Mouse (Mus musculus) left cerebral cortex, postnatal 36 days (tissue): ENCODE measurements around the gene Deaf1. TPM values are rescaled to one million over a fixed set of nuclear protein-coding genes. Genes with fewer than 3 reads are reported as not detected.

Source experiments
- DNase-seq, 2 experiments: peaks; one replicate each; pipeline ENCODE4 v3.0.0; 2021 to 2022; ENCODE audit warnings: low spot score in 2 of 2, mixed read lengths in 1 of 2
- intact Hi-C: fragments of 180-260 bp; cut with DNase I; formaldehyde crosslinking; loops from one replicate; pipeline ENCODE4 v1.15.1; 2025
- total RNA-seq, 2 experiments: library from RNA; stranded (reverse); gene quantifications; 2 replicates each; pipeline ENCODE4 v1.2.3; 2021

Gene Deaf1
- total RNA-seq, 2 experiments from 2014 or later = 67.3 to 72.5 TPM

DNA sequence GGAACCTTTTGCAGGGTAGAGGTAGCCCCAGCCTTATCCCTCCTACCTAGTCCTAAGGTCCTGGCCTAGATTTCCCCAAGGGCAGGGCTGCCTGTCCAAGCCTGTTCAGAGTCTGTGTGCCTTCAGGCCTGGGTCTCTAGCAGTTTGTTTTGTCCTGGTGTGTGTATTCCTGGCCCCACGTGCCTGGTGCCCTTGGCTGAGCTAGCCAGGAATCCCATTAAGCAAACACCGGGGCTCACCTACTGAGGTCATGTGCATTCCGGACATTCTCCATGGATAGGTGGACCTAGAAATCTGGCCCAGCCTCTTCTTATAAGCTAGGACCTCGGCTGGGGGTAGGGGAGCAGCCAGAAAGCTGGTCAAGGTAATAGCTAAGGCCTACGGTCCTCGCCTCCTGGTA is 13.0 kb upstream of the Deaf1 start:
- DNase-seq = no peak
- intact Hi-C loops = no loop called here

DNA sequence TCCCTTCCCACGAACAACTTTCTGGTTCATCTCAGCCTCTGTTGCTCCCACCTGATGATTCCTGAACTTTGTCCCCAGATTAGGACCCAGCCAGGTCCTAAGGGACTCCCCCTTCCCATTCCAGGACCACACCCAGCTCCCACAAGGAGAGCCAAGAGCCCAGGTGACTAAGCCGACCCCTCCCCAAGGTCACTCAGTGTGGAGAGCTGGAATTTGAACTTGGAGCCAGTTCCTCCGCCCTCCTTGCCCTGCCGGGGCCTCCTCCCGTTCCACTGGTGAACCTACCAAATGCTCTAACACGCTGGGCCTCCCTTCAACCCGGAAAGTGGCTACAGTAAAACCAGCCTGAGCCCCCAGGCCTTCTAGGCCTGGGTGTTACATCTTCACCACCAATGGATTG is 12.5 kb upstream of the Deaf1 start:
- intact Hi-C loops = no loop called here
- no peak for DNase-seq

DNA sequence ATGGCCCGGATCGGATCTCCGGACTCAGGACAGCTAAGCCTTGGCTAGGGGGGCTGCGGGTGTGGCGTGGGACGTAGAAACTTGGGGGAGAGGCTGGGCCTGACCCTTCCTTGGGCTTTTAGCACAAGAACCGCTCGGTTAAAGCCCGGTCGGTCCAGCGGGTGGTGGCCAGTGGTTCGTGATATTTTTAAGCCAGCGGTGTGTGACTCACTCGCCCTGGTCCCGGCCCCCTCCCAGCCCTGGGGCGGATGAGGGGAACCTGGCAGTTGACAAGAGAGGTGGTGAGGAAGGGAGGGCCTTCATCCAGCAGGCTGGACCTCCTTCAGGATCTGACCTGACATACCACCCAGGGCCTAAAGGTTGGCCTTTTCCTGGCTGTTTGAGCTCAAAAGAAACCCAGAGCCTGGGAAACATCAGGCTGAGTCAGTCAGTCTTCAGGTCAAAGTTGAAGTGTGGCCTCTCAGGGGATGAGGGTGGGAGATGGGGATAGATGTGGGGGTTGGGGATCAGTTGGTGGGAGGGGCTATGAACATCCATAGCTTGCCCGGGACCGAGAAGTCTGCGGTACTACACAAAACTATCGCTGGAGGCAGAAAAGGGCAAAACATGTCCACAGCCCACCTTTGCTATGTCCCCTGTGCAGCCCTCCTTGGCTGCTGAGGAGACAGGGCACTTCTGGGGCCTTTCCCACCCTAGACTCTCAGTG is 11.9 kb upstream of the Deaf1 start:
- intact Hi-C loops = no loop called here
- no peak for DNase-seq

DNA sequence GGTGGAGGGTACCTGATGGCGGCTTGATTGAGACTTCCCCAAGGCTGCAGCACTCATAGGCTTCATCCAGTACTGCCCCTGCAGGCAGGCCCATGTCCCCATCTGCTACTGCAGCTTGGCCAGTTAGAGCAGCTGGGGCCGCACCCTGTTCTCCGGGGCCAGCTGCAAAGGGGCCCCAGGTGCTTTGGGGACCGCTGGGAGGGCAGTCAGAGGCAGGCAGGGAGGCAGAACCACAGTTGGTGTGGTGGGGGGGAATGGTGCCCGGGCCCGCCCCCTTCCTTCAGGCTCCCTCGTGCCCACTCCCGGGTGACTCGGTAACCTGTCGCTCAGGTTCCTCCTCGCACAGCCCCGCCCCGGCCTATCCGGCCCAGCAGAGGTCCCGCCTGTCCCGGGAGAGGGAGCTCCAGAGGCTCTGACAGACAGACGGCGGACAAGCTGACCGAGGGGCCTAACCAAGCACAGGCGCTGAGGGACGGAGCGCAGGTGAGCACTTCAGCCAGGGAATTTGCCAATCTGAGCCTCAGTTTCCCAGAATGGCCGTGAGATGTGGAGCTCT is 11.2 kb upstream of the Deaf1 start, which contains the start of gene Eps8l2:
Eps8l2 (plus strand) TSS at position 305 of the 556 bp plus-strand sequence.
- intact Hi-C loops = no loop called here
- no peak for DNase-seq

DNA sequence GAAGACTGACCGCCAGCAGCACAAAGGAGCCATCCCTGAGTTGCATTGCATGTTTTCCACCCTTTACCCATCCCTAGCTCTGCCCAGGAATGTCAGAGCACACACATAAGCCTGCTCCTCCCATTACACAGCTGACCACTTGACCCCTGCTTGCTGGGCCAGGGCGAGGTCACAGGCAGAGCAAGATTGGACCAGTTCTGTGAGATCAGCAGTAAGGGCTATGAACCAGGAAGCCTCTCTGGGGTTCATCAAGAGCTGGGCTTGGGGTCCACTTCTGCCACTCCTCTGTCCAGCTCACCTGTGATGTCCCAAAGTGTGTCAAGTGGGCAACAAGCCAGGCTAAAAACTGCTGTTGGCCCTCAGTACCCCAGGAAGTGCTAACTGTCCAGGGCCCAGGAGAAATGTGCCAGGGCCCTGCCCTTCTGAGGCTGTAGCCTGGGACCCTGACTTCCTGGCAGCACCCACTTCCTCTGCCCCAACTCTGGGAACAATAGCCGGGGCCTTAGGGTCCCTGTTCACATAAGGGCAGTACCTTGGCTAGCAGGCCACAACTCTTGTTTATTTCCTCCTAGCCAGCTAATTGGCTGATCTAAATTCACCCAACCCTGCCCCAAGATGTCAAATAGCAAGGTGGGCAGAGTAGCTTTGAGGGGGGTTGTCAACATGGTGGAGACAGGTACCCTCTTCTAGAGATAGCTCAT is 10.4 kb upstream of the Deaf1 start:
- intact Hi-C loops = no loop called here
- no peak for DNase-seq

DNA sequence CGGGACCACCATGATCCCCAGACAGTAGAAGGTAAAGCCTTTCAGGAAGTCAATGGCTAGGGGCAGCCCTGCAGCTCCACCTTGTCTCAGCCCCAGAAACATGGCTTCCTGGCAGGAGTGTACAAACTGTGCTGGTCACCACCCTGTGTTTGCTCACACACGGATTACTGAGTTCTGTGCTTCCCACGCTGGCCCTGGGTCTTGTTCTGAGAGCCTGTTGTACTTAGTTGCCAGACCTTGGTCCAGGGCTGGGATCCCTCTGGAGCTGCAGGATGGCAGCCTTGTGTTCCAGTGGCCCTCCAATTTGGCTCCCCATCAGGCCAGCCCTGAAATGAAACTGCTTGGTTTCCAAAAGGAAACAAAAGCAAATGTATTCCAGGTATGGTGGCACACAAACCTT is 8.8 kb upstream of the Deaf1 start:
- no peak for DNase-seq
- intact Hi-C loops = no loop called here

DNA sequence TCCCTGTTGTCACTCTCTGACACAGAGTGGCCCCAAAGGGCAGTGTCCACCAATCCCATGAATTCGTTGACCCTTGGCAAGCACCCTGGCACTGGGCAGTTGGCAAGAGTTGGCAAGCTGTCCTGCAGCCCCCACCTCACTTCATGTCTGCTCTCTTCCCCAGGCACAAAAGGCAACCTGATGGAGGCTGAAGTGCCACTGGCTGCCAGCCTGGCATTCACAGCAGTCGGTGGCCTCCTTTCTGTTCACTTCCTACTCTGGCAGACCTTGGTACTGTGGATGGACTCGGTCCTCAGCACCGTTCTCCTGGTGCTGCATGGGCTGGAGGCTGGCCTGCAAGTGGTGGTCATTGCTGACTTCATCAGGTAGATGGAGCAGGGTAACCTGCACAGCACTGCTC is 8.2 kb upstream of the Deaf1 start:
- DNase-seq = peak in 1 of 2 experiments; percentile 16
- intact Hi-C loops = no loop called here

DNA sequence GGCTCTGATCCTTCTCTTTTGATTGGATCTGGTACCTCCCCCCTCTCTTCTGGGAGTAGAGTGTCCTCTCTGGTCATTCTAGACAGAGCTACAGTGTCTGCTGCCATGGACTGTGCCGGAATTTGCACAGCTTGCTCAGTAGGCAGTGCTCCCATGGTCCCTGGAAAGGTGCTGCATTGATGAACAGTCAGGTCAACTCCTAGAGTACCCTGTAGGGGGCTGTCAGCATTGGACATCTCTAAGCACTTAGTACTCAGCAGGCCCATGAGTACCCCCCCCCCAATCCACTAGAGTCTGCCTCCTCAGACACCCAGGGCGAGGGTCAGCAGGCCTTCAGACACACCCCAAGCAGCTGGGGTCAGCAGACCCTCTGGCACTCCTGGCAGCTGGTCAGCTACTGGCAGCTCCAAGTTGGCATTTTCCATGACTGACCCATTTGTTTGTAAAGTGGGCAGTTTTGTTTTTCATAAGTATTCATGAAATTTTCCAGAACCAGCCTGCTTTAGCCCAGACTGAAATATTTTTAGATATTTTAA is 7.6 kb upstream of the Deaf1 start:
- intact Hi-C loops = no loop called here
- DNase-seq = no peak

DNA sequence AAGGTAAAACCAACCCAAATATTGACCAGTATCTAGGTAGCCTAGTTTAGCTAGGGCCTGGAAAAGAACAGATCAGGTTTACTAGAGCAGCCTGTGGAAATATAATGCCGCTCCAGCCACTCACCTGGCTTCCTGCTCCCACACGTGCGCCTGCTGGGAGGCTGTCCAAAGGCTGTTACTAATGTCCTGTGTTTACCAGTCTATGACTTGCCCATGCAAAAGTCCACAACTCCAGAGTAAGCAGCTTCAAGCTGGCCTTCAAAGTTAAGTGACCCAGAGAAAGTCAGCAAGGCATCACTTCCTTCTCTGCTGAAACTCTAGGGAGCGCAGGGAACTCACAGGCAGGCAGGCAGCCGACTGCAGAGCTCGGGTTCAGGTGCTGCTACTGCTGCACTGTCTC is 4.5 kb upstream of the Deaf1 start:
- DNase-seq = no peak
- intact Hi-C loops = no loop called here

DNA sequence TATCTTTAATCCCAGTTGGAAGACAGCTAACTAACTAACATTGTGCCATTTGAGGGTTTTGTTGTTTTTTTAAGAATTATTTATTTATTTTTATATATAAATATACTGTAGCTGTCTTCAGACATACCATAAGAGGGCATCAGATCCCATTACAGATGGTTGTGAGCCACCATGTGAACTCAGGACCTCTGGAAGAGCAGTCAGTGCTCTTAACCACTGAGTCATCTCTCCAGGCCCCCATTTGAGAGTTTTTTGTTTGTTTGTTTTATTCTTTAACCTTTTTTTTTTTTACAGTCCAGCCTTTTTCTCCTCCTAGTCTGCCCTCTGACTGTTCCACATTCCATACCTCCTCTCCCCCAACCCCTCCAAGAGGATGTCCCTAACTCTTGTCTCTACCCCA is 3.2 kb upstream of the Deaf1 start:
- intact Hi-C loops = no loop called here
- no peak for DNase-seq

DNA sequence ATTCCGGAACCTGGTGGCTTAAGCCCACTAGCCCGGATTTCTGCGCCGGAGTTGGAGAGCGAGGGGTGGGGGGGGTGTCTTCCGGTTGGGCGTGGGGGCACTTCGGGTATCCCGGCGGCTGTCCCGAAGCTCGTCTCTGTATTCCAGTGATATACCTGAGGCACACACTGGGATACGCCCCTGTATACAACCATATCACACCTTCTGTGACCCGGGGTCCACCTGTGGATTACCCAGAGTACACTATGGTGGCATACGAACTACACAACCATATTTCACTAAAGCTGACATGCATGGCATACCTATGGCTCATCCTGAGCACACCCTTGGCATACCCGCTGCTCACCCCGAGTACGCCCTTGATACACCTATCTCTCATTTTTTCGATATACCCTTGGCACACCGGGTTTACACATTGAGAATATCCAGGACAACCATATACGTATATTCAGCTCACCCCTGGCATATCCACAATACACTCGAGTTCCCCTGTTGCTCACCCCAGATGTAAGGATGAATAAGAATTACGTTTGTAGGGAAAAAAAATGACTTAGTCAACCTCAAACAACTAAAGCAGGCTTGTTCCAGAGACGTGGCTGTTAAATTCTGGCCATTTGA is 992 bp upstream of the Deaf1 start:
- intact Hi-C loops = loop anchor here (5.0 kb wide), 1 partner anchor 64 kb away; the partner anchor contains the start of gene Taldo1
- DNase-seq = no peak

DNA sequence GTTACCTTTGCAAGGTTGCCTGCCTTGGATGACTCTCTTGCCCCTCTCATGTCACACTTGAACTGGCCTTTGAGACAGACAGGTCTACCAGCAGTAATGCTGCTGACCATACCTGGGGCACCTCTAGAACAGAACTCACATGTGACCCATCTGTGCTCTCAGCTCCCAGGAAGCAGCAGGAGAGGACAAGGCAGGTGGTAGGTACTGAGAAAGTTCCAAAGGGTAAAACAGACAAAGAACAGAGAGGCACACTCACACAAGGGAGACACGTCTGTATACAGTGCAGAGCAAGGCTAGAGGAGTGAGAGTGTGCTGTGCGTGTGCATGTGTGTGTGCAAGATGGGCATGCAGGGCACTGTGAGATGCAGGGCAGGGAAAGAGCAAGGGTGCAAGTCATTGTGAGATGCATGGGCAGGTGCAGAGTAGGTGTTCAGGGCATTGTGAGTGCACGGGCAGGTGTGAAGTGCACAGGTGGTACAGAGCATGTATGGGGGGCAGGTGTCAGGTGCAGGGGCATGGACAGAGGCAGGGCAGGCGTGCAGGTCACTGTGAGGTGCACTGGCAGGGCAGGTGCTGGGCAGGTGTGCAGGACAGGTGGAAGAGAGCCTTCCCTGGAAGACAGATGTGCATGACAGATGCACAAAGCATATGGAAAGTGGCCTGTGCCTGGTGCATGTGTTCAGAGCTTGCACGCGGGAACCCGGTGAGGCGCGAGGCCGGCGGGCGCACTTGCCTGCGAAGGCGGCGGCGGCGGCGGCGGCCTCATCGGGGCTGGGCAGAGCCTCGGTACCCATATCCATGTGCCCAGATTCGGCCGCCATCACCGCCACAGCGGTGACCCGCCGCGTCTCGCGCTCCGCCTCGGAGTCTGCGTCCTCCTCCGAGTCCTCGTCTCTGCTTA is 694 bp downstream of the Deaf1 start:
- DNase-seq = peak in 1 of 2 experiments; percentile 11
- intact Hi-C loops = loop anchor here (5.0 kb wide), 1 partner anchor 66 kb away; the partner anchor contains the start of gene Taldo1

DNA sequence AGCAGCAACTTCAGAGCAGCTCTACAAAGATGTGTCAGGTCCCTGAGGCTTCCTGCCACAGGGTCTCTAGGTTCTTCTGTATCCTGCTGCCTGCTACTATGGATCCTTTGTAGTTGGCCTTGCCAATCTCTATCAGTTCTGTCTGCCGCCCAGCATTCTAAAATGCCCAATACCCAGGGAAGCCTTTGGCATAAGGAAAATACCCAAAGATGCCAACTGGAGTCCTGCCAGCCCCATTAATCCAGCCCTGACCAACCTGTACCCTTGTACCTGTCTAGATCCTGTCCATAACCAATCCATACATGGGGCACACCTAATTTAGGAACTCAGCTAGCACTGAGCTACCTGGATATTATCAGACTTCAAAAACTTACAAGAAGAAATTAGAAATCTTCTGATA is 2.8 kb downstream of the Deaf1 start:
- intact Hi-C loops = loop anchor here (5.0 kb wide), 1 partner anchor 68 kb away; the partner anchor contains the start of gene Taldo1
- DNase-seq = no peak

DNA sequence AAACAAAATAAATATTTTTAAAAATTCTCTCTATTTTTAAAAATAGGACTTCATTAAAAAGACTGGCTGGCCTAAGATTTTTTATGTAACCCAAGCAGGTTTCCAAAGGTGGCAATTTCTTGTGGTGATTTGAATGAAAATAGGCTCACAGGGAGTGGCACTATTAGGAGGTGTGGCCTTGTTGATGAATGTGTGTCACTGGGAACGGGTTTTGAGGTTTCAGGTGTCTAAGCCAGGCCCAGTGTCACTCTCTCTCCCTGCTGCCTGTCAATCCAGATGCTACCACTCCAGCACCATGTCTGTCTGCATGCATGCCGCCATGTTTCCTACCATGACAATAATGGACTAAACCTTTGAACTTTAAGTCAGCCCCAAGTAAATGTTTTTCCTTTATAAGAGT is 8.0 kb downstream of the Deaf1 start:
- no peak for DNase-seq
- intact Hi-C loops = no loop called here

DNA sequence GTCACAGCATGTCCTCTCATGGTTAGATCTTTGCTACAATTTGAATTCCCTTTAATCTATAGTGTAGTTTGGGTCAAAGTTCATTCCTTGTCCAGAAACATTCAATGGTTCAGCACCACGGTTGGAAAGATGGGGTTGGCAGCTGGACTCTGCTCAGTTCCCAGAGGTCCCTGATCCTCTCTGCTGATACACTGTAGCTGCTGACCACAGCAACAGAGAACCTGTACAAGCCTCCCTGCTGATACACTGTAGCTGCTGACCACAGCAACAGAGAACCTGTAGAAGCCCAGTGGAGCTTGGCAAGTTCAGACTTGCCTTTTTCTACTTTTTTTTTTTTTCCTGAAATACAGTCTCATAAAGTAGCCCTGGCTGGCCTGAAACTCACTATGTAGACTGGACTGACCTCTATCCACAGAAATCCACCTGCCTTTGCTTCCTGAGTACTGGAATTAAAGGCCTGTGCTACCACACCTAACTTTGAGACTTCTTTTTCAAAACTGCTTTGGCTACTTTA is 9.8 kb downstream of the Deaf1 start:
- intact Hi-C loops = no loop called here
- no peak for DNase-seq

DNA sequence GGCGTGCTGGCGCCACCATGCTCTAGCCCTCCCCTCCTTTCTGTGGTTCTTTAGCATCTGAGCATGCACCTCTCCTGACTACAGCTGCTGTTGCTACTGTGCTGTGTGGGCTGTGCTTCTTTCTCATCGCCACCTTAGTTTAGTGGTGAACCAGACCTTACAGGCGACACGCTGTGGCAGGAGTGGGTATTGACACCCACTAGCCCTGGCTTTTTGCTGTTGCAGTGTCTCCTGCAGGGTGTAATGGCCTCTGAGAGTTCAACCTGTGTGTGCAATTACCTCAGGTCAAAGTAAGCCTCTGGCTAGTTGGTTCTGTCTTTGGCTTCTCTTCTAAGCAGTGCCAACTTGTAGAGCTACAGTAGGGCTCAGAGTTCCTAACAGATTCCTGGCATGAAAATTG is 11.5 kb downstream of the Deaf1 start:
- intact Hi-C loops = no loop called here
- DNase-seq = peak in 1 of 2 experiments; percentile 39

DNA sequence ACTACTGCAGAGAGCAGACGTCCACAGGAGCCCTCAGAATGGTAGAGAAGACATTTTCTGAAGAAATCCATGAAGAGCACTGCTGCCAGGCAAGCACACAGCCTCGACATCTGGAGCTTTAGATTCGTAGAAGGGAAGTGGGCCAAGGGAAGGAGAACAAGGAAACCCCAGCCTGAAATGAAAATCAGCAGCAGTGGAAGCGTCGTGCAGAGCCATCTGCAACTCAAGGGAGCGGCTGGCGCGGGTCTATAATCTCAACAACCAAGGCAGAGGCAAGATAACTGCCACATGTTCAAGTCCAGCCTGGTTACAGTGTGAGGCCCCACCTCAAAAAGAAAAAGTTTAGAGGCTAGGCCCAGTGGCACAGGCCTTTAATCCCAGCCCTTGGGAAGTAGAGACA is 12.4 kb downstream of the Deaf1 start:
- intact Hi-C loops = no loop called here
- DNase-seq = no peak

DNA sequence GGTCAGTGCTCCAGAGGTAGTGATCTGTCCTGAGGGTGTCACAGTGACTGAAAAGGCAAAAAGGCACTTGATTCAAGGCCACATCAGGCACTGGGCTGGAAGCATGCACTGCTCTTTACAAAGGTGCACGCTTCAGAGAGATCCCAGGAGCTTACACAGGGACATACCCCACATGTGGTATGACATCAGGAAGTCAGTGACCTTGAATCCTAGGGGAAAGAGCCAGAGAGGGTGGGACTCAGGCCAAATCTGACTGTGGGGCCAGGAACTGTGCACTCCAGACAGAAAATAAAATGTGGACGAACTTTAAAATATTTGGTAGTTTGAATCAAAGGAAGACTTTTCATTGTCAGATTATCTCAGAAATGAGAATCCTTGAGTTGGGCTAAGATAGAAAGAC is 13.1 kb downstream of the Deaf1 start:
- intact Hi-C loops = no loop called here

DNA sequence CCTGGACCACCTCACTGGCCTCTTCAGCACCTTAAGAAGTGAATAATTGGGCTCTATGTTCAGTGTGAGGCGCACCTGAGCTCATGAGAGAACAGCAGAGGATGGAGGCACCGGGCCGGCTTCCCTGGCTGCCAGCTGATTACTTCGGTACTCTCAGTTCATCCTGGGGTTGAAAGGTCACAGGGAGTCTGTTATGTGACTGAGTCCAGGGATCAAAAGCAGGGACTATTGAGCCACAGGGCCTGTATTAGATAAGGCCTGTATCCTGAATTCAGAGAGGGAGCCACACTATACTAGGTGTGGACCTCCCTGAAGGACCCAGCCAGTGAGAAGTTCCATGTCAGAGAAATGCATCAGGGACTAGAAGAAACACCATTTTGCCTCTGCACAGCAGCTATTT is 23.0 kb downstream of the Deaf1 start:
- DNase-seq = no peak
- intact Hi-C loops = no loop called here

More for the DNA sequence above, 13.1 kb downstream of the Deaf1 start:
- DNase-seq = no peak
